Mouse (Mus musculus): ENCODE results near the gene Eral1.
"Not testable (repeated sequence)": the region's sequence is repeated elsewhere in the genome, so short reads cannot be mapped to it uniquely, and the experiment has no call there.

The Eral1 gene

DNA sequence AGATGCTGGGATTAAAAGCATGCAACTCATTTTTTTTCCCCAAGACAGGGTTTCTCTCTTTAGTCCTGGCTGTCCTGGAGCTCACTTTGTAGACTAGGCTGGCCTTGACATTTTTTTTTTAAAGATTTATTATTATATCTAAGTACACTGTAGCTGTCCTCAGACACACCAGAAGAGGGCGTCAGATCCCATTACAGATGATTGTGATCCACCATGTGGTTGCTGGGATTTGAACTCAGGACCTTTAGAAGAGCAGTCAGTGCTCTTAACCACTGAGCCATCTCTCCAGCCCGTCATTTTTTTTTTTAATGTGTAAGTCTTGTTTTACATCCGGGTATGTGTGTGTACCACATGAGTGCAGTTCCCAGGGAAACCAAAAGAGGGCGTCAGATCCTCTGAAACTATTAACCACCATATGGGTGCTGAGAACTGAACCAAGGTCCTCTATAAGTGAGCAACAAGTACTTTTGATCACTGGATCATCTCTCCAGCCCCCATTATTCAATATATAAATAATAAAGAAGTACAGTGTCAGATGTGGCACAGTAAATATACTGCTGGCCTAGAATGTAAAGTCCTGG is 37.8 kb downstream of the Eral1 start:
- in situ Hi-C loops (cut with MboI; ENCODE audit: unreplicated experiment in 2 of 2) = not testable (repeated sequence)

GRCm38 (mm10) chr11:78040878-78041277 is 39.3 kb downstream of the Eral1 start:
- in situ Hi-C loops (cut with MboI; ENCODE audit: unreplicated experiment in 2 of 2) = no loop called here

DNA sequence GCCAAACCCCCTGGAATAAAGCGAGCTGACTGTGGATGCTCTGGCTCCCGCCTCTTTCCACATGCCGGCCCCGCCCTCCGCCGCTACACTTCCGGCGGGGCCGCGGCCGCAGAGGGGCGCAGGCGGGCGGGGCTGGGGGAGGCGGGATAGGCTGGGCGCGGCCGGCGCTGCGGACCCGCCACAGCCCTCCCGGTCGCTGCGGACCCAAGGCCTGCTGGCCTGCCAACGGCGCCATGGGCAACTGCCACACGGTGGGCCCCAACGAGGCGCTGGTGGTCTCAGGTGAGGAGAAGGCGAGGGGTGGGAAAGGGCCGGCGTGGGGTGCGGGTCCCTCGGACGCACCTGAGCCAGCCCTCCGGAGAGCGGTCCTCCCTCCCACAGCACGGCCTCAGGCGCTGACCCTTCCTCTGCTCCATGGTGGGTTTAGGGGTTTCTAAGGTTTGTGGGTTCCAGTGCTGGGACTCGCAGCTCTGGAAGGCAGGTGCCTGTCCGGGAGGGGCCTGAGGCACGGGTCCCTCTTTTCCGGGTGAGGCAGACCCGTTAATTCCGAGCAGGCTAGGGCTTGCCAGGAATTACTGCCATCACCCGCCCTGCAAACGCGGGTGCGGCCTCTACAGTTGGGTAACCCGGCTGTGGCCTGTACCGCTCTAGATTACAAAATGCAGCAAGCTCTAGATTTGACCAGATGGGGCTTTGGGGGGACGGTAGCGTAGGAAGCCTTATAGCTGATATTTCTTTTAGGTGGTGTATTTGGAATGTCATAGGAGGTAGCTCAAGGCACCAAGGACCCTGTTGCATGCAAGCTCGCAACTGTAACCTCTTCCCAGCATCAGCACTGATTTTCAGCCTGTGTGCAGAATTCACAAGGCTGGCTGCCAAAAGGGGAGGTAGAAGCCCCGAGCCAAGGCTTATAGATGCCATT is 42.1 kb downstream of the Eral1 start, which contains the start of gene Flot2:
Flot2 (plus strand) TSS at position 101 of the 922 bp plus-strand sequence.
- in situ Hi-C loops (cut with MboI; ENCODE audit: unreplicated experiment in 2 of 2) = no loop called here

- in situ Hi-C loops (cut with MboI; ENCODE audit: unreplicated experiment in 2 of 2) = no loop called here
Observed at GRCm38 (mm10) chr11:78036791-78037190, 43.4 kb downstream of the Eral1 start.

DNA sequence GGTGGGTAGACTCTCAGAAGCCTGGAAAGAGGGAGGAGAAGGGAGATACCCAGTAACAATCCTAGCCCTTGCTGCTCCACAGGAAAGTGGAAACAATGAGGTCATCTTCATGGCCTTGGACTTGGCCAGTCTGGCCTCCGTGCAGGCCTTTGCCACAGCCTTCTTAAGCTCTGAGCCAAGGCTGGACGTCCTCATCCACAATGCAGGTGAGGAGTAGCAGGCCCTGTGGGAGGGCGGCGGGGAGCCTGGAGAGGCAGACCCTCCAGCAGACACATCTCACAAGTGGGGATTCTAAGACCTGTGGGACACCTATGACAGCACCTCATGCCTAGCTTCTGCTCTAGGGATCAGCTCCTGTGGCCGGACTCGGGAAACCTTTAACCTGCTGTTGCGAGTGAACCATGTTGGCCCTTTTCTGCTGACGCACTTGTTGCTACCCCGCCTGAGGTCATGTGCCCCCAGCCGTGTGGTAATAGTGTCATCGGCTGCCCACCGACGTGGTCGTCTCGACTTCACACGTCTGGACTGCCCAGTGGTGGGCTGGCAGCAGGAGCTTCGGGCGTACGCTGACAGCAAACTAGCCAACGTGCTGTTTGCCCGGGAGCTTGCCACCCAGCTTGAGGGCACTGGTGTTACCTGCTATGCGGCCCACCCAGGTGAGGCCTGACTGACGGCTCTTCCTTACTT is 46.1 kb downstream of the Eral1 start:
- in situ Hi-C loops (cut with MboI; ENCODE audit: unreplicated experiment in 2 of 2) = no loop called here

DNA sequence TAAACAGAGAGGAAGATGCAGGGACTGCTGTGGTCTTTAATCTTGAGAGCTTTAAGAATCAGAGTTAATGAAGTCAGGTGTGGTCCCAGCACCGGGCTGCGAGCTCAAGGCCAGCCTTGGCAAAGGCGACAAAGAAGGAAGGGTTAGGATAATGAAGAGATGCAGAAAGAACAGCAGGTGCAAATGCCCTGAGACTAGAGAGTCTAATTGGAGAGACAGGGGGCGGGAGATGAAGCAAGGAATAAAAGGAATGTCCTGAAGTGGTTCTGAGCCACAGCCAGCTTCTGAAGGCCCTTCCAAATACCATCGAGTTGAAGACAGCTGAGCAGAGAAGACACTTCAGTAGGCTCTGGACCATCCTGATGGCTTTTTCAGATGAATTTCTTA is 47.4 kb downstream of the Eral1 start:
- in situ Hi-C loops (cut with MboI; ENCODE audit: unreplicated experiment in 2 of 2) = no loop called here

GRCm38 (mm10) chr11:78031947-78032808 is 48.0 kb downstream of the Eral1 start, which contains the start of gene Dhrs13:
Gene Dhrs13, plus strand, starts transcription at chr11:78032280.
- in situ Hi-C loops (cut with MboI; ENCODE audit: unreplicated experiment in 2 of 2) = no loop called here

- in situ Hi-C loops (cut with MboI; ENCODE audit: unreplicated experiment in 2 of 2) = no loop called here
Observed at GRCm38 (mm10) chr11:78031389-78031788, 48.8 kb downstream of the Eral1 start.

DNA sequence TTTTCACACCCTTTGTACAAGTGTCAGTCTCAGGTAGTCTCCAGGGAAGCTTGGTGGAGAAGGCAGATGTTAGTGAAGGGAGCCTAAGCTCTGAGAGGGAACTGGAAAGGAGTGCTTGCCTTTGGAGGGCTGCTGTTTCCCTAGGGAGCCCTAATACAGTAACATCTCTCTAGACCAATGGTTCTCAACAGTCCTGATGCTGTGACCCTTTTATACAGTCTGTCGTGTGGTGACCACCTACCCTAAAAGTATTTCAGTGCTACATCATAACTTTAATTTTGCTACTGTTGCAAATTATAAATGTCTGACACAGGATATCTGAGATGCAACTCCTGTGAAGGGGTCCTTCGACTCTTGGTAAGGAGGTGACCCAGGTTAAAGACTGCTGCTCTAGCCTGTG is 49.6 kb downstream of the Eral1 start:
- in situ Hi-C loops (cut with MboI; ENCODE audit: unreplicated experiment in 2 of 2) = no loop called here

DNA sequence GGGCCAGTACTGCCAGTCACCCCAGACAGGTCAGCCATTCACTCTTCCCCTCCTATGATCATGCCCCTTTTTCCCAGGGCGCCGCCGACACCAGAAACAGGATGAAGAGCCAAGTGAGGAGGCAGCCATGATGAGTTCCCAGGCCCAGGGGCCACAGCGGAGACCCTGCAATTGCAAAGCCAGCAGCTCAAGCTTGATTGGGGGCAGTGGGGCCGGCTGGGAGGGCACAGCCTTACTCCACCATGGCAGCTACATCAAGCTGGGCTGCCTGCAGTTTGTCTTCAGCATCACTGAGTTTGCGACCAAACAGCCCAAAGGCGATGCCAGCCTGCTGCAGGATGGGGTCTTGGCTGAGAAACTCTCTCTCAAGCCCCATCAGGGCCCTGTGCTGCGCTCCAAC is 50.9 kb downstream of the Eral1 start:
- in situ Hi-C loops (cut with MboI; ENCODE audit: unreplicated experiment in 2 of 2) = loop anchor here in 1 of 2 experiments (5.0 kb wide), 1 partner anchor 47 kb away; the partner anchor contains the start of gene Phf12

DNA sequence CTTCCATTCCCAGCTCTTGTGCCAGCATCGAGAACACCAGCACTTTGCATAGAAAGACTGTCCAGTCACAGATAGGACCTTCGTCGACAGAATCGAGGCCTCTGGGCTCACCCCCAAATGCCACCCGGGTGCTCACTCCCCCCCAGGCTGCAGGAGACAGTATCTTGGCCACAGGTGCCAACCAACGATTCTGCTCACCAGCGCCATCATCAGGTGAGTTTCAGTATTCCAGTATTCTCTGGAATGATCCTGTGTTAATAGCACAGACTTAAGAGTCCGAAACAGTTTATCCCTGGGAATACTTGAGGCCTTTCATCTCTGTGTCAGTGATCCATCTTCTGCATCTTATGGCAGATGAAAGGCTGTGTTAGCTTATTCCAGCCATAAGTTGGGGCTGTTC is 56.6 kb downstream of the Eral1 start:
- in situ Hi-C loops (cut with MboI; ENCODE audit: unreplicated experiment in 2 of 2) = loop anchor here in 1 of 2 experiments (5.0 kb wide), 1 partner anchor 36 kb away; no protein-coding TSS in a partner anchor
